Comparison of ENCODE assay signal across 25 mouse cellular contexts in genomic region chr12:44509406-44510104, GRCm38 (mm10).
DNase-seq lines count a peak whose midpoint lies in the region; ATAC-seq and TF ChIP-seq lines count a peak whose summit lies in the region.
"Had no signal": no experiment of that assay in that cellular context is flagged by ENCODE, and none has a peak within 500 bp of the region (broad histone marks: within the 10 kb centered on the region; RNA-seq: fewer than 3 reads in every experiment).

No protein-coding gene starts in this region.

- H3K9me3 ChIP-seq in hindbrain, embryonic 13.5 days: no peaks in the 10 kb centered on the region
- no peaks in the 10 kb centered on the region for H3K9me3 ChIP-seq in hindbrain, postnatal 0 days (ENCODE audit: low read length)
- H3K9me3 ChIP-seq in midbrain, embryonic 14.5 days (ENCODE audit: control insufficient read depth, low read length): no peaks in the 10 kb centered on the region
- H3K9me3 ChIP-seq in midbrain, embryonic 10.5 days (replicated peaks): no peaks in the 10 kb centered on the region
- H3K9me3 ChIP-seq in midbrain, embryonic 16.5 days (replicated peaks; ENCODE audit: control insufficient read depth, low read length, poor library complexity, severe bottlenecking): no peaks in the 10 kb centered on the region
- H3K9me3 ChIP-seq: embryonic facial prominence, embryonic 12.5 days; embryonic facial prominence, embryonic 15.5 days; heart, embryonic 12.5 days; heart, embryonic 15.5 days; hindbrain, embryonic 15.5 days had no signal

- H3K27me3 ChIP-seq in hindbrain, embryonic 13.5 days: no peaks in the 10 kb centered on the region
- no peaks in the 10 kb centered on the region for H3K27me3 ChIP-seq in hindbrain, postnatal 0 days (ENCODE audit: insufficient read depth, low read length)
- no peaks in the 10 kb centered on the region for H3K27me3 ChIP-seq in midbrain, embryonic 14.5 days (ENCODE audit: control insufficient read depth, insufficient read depth, low read length)
- H3K27me3 ChIP-seq in midbrain, embryonic 10.5 days (ENCODE audit: low read depth, poor library complexity, severe bottlenecking): no peaks in the 10 kb centered on the region
- no peaks in the 10 kb centered on the region for H3K27me3 ChIP-seq in midbrain, embryonic 16.5 days (ENCODE audit: control insufficient read depth, insufficient read depth, low read depth, low read length)
- H3K27me3 ChIP-seq: embryonic facial prominence, embryonic 12.5 days; embryonic facial prominence, embryonic 15.5 days; heart, embryonic 12.5 days; heart, embryonic 15.5 days; hindbrain, embryonic 15.5 days had no signal

- WGBS in hindbrain, embryonic 13.5 days: 53% methylated on average over 4 of the region's 4 CpGs
- 52% methylated on average over 4 of the region's 4 CpGs for WGBS in hindbrain, postnatal 0 days
- WGBS in midbrain, embryonic 14.5 days: 42% methylated on average over 4 of the region's 4 CpGs
- WGBS in midbrain, embryonic 10.5 days: 84% methylated on average over 4 of the region's 4 CpGs
- 40% methylated on average over 4 of the region's 4 CpGs for WGBS in midbrain, embryonic 16.5 days

- H3K4me1 ChIP-seq in hindbrain, embryonic 13.5 days (replicated peaks): peaks cover 9% of the 10 kb centered on the region
- H3K4me1 ChIP-seq in hindbrain, postnatal 0 days (ENCODE audit: insufficient read depth, low read length): no peaks in the 10 kb centered on the region
- H3K4me1 ChIP-seq in midbrain, embryonic 14.5 days (ENCODE audit: control insufficient read depth, insufficient read depth, low read length): 0 out of 2 replicates have a peak, but pooled peaks cover 8% of the 10 kb centered on the region
- H3K4me1 ChIP-seq in midbrain, embryonic 10.5 days: no peaks in the 10 kb centered on the region
- peaks cover 5% of the 10 kb centered on the region; the same call in 1 of the 2 replicates for H3K4me1 ChIP-seq in midbrain, embryonic 16.5 days (ENCODE audit: control insufficient read depth, insufficient read depth, low read length)
- H3K4me1 ChIP-seq: embryonic facial prominence, embryonic 12.5 days; embryonic facial prominence, embryonic 15.5 days; heart, embryonic 12.5 days; heart, embryonic 15.5 days; hindbrain, embryonic 15.5 days had no signal

- no peaks in the 10 kb centered on the region for H3K36me3 ChIP-seq in hindbrain, embryonic 13.5 days
- no peaks in the 10 kb centered on the region for H3K36me3 ChIP-seq in hindbrain, postnatal 0 days (ENCODE audit: insufficient read depth, low read length)
- H3K36me3 ChIP-seq in midbrain, embryonic 14.5 days (ENCODE audit: control insufficient read depth, insufficient read depth, low read length): no peaks in the 10 kb centered on the region
- no peaks in the 10 kb centered on the region for H3K36me3 ChIP-seq in midbrain, embryonic 10.5 days
- no peaks in the 10 kb centered on the region for H3K36me3 ChIP-seq in midbrain, embryonic 16.5 days (ENCODE audit: control insufficient read depth, insufficient read depth, low read length)
- H3K36me3 ChIP-seq: embryonic facial prominence, embryonic 12.5 days; embryonic facial prominence, embryonic 15.5 days; heart, embryonic 12.5 days; heart, embryonic 15.5 days; hindbrain, embryonic 15.5 days had no signal

- H3K4me3 ChIP-seq in hindbrain, embryonic 13.5 days: no peak overlapping the region
- no peak overlapping the region for H3K4me3 ChIP-seq in hindbrain, postnatal 0 days (ENCODE audit: low read length)
- H3K4me3 ChIP-seq in midbrain, embryonic 14.5 days (replicated peaks; ENCODE audit: low read depth, low read length): no peak overlapping the region
- no peak overlapping the region for H3K4me3 ChIP-seq in midbrain, embryonic 10.5 days
- H3K4me3 ChIP-seq in midbrain, embryonic 16.5 days (ENCODE audit: low read depth, low read length): no peak overlapping the region
- H3K4me3 ChIP-seq: embryonic facial prominence, embryonic 12.5 days; embryonic facial prominence, embryonic 15.5 days; gastrocnemius, adult 2 months; heart, embryonic 12.5 days; heart, embryonic 15.5 days; hindbrain, embryonic 15.5 days had no signal

- peak overlapping the region; percentile 35; the same call in 1 of the 2 replicates for H3K27ac ChIP-seq in hindbrain, embryonic 13.5 days
- H3K27ac ChIP-seq in hindbrain, postnatal 0 days: no peak overlapping the region
- peak overlapping the region; percentile 60; the same call in 1 of the 2 replicates for H3K27ac ChIP-seq in midbrain, embryonic 14.5 days (replicated peaks; ENCODE audit: low read depth, low read length)
- no peak overlapping the region for H3K27ac ChIP-seq in midbrain, embryonic 10.5 days (replicated peaks)
- no peak overlapping the region for H3K27ac ChIP-seq in midbrain, embryonic 16.5 days (ENCODE audit: low read length)
- H3K27ac ChIP-seq: embryonic facial prominence, embryonic 12.5 days; embryonic facial prominence, embryonic 15.5 days; gastrocnemius, adult 2 months; heart, embryonic 15.5 days; hindbrain, embryonic 15.5 days had no signal

- H3K9ac ChIP-seq in hindbrain, embryonic 13.5 days: no peak overlapping the region
- no peak overlapping the region for H3K9ac ChIP-seq in hindbrain, postnatal 0 days (replicated peaks; ENCODE audit: low read length)
- H3K9ac ChIP-seq in midbrain, embryonic 14.5 days (replicated peaks; ENCODE audit: low read length): no peak overlapping the region
- no peak overlapping the region for H3K9ac ChIP-seq in midbrain, embryonic 16.5 days (ENCODE audit: low read depth, low read length)
- H3K9ac ChIP-seq: embryonic facial prominence, embryonic 12.5 days; embryonic facial prominence, embryonic 15.5 days; forebrain, postnatal 0 days; heart, embryonic 12.5 days; heart, embryonic 15.5 days; hindbrain, embryonic 15.5 days had no signal

- TF ChIP-seq CTCF in hindbrain, postnatal 0 days (IDR thresholded peaks at IDR 0.05; ENCODE audit: low read depth): no peak

- no peak for DNase-seq in hindbrain, postnatal 0 days (ENCODE audit: low spot score)
- peak; percentile 54 for DNase-seq in midbrain, embryonic 14.5 days
- no peak for DNase-seq in midbrain, embryonic 10.5 days (ENCODE audit: low spot score)
- no peak for DNase-seq in gastrocnemius, postnatal 14 days
- DNase-seq: adrenal gland, adult 2 months; adrenal gland, postnatal 14 days; cerebellum, adult 11 months; cerebellum, adult 2 months; cerebellum, adult 9-11 months; forebrain, postnatal 0 days; gastrocnemius, adult 2 months; gastrocnemius, postnatal 25 days; heart, adult 18-20 months; heart, postnatal 10 days; heart, postnatal 36 days had no signal

- intact Hi-C loops in gastrocnemius, postnatal 14 days (cut with DNase I; ENCODE audit: low total_unique reads): no loop called here

- H3K4me2 ChIP-seq in hindbrain, embryonic 13.5 days: no peak overlapping the region
- H3K4me2 ChIP-seq in hindbrain, postnatal 0 days (ENCODE audit: low read depth, low read length): no peak overlapping the region
- no peak overlapping the region for H3K4me2 ChIP-seq in midbrain, embryonic 14.5 days (ENCODE audit: low read length)
- no peak overlapping the region for H3K4me2 ChIP-seq in midbrain, embryonic 16.5 days (ENCODE audit: low read length)
- H3K4me2 ChIP-seq: embryonic facial prominence, embryonic 12.5 days; embryonic facial prominence, embryonic 15.5 days; heart, embryonic 12.5 days; heart, embryonic 15.5 days; hindbrain, embryonic 15.5 days had no signal

- no peak for ATAC-seq in hindbrain, embryonic 13.5 days (ENCODE audit: low FRiP score)
- ATAC-seq in hindbrain, postnatal 0 days: no peak
- peak; percentile 17; the same call in 1 of the 2 replicates for ATAC-seq in midbrain, embryonic 14.5 days (ENCODE audit: low FRiP score, low TSS enrichment)
- peak; percentile 46; the same call in 1 of the 2 replicates for ATAC-seq in midbrain, embryonic 16.5 days
- ATAC-seq: CD4-positive, CD25-positive, alpha-beta regulatory T cell, adult 4 months; forebrain, embryonic 14.5 days; forebrain, postnatal 0 days; inflammation-experienced regulatory T-cells, adult 6 months had no signal

Comparison
In these comparisons a context has a peak if more than half of its experiments do, and no peak if none do; other contexts are left out.
1. H3K27ac ChIP-seq: peak in hindbrain, embryonic 13.5 days (single experiment) and midbrain, embryonic 14.5 days (single experiment); none in hindbrain, postnatal 0 days (single experiment), midbrain, embryonic 10.5 days (single experiment) and midbrain, embryonic 16.5 days (single experiment).
2. ATAC-seq: peak in midbrain, embryonic 14.5 days (single experiment) and midbrain, embryonic 16.5 days (single experiment); none in hindbrain, embryonic 13.5 days (single experiment) and hindbrain, postnatal 0 days (single experiment).